Mouse (Mus musculus) yolk sac, embryonic 10.5 days (tissue): ENCODE results near the gene Astn1.

Source experiments
- DNase-seq: peaks from one replicate; pipeline ENCODE4 v3.0.0-alpha.2; 2017; ENCODE audit warnings: low spot score

Gene Astn1

DNA sequence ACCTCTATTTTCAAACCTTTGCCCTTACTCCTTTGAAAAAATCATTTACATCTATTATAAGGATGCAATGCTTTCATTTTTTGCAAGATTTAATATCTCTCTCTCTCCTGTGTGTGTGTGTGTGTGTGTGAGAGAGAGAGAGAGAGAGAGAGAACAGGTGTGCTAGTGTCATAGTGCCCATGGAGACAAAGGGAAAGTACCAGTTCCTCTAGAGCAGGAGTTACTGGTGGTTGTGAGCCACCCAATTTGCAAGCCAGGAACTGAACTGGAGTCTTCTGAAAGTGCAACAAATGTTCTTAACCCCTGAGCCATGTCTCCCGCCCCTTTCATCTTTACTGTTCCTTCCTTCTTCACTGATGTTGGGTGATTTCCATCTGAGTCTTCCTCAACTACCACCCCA is 253.1 kb downstream of the Astn1 start:
- DNase-seq, result no peak

DNA sequence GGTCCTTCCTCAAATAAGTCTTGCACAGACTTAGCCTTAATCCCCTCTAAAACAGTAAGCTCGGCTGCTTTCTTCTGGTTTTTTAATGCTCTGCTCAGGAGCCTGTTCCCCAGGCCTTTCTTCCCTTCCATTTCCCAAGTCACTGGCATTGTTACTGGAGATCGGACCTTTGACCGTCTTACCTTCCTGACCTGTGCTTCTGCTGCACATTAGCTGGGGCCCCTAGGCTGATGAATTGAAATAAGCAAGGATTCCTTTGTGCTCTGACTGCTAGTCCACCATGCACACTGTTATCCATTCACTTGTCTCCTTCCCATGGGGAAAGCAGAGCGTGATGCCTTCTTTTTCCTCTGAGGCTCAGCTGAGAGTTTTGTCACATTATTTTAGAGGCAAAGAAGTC is 255.9 kb downstream of the Astn1 start:
- peak; percentile 32 for DNase-seq

DNA sequence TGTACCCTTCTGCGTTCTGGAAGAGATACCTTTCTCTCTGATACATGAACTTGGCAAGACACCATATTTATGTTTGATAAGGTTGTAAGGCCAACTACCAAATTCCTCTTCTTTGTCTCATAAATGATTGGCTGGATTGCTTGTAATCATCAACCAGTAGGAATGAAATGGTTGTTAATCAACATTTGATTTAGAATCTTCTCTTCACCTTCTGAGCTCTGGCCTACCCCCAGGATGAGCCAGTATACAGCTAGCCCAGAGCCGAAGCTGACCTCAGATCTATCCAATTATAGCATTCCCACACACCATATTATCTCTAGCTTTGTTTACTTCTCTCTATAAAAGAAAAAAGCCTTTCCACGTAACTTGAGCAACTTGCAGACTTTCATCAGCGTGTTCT is 270.9 kb downstream of the Astn1 start:
- DNase-seq, result no peak

DNA sequence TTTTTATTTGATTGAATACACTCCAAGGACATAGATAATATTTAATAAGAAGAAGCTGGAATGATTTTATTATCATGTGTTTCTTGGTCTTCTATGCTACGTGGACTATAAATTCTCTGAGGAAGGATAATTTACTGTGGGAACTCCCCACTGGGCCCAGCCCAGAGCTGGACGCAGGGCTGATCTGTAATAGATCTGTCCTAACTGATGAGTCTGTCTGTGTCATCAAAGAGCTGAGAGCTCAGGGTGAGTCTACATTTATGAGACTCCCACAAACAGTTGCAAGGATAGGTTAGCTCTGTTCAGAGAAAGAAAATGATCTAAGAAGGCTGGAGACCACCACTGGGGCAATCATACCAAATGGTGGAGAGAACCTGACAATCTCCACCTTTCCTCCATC is 271.4 kb downstream of the Astn1 start:
- DNase-seq, result no peak

DNA sequence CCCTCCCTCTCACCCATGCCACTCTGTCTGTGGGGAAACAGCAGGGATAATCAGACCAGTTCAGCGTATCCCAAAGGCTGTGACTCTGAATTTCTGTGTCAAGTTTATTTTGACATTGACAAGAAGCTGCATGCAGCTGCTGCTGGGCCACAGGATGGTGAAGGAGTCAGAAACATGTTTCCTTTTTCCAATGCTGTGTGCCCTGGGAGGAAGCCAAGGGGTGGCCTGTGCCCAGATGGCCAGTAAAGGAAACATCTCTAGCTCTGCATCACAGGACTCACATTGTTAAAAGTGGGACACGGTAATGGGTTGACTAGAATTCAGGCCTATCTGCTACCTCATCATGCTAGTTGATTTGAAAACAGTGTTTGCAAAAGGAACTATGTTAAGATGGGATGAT is 279.2 kb downstream of the Astn1 start:
- no peak for DNase-seq

DNA sequence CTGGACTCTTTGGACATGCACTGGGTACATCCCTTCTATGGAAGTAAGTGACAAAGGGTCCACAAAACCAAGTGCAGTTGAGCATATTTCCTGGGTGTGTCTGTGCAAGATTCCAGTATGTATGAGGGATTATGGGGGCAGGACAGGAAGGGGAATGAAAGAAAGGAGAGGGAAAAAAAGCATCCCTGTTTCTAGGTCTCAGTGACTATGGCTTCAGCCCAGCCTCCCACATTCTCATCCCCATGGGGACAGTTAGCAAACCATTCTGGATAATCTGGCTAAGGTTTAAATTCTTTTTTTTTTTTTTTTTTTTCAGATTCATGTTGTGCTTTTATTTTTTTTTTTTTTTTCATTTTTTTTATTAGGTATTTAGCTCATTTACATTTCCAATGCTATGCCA is 280.2 kb downstream of the Astn1 start:
- no peak for DNase-seq

DNA sequence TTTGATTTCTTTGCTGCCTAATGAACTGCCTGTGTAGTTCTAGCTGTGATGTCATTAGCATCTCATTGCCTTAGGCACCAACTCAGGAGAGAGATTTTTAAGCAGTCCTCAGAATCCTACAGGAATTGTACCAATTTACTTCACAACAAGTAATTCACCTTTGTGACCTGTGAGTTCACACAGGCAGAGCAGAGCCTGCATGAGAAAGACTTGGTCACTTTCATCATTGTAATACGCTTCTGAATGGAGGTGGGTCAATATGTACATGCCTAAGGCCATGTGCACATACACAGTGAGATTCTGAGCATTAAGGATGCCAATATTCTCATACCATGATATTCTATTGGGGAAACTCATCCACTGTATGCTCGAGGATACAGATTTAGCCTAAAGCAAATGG is 290.7 kb downstream of the Astn1 start:
- no peak for DNase-seq

DNA sequence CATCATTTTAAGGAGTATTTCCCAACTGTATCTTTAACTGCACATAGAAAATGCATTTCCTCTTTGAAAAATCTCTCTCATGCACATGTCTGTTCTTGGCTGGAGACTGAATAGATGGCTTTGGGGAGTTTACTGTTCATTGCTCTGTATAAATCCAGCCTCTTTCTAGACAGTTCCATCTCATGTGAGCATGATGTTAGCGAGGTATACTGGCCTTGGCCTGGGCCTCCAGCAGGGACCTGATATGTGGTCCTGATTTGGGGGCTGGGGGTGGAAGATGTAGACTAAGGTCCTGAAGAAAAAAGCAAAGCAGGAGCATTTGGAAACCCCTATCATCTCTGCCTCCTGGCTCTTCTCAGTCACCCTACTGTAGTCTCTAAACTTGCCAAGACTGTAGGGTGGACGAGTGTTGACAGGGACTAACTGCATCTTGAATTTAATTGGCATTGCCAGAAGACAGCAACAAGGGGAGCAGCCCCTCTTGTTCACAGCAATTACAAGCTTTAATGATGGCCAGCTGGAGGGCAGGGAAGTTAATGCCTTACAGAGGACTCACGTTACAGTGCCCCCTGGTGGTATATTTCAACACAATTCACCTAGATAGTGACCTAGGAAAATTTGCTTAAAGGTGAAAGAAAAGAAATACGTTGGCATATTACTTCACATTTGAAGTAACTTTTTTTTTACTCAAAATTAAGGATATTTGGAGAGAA is 291.9 kb downstream of the Astn1 start:
- peak; percentile 8 for DNase-seq

DNA sequence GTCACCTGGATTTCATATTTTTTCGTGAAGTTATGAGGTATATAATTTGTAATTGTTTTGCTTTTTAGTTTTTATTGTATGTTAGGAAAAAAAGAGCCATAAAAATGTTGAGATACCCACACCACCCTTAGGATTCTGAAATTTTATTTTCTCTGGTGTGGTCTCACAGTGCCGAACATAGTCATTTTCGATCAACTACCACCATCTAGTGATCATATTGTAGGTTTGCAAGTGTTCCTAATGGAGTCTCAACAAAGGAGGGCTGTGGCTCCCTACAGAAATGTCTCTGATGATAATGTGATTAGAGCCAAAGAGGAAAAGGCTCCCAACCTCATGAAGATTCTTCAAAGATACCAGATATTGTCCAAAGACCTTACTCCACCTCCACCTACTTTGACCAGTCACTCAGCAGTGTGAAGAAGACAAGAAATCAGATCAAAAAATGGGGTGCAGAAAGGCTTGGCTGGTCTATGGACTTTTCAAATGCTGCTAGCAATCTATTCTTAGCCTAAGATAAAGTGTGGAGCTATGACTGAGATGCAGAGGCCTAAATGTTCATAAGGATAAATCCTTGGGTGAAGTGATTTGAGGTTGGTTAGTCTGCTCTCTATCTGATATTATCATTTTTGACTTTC is 292.6 kb downstream of the Astn1 start:
- no peak for DNase-seq

DNA sequence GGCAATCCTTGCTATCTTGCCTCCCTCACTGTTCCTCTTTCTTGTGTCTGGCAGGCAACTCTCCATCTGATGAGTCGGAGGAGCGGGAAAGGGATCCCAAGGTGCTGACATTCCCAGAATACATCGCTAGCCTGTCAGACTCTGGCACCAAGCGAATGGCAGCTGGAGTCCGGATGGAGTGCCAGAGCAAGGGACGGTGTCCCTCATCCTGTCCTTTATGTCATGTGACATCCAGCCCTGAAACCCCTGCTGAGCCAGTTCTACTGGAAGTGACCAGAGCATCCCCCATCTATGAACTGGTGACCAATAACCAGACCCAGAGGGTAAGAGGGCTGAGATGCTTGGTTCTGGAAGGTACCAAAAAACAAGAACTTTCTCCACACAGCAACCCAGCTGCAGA is 294.9 kb downstream of the Astn1 start:
- no peak for DNase-seq

DNA sequence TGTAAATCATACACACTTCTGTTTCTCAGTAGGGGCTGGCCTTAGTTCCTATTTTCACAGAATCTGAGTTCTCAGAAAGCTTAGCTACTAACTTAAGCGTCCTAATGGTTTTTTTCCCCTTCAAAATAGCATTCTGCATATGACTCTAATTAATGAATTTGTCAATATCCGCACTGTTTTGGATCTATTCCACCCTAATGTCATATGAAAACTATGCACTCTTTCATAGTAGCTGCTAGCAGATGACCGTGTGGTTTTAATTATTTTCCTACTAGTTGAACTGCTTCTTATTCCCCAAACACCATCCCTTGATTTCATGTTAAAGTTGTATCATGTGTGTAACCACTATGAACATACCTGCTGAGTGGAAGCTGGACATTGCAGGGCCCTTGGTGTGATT is 303.9 kb downstream of the Astn1 start:
- DNase-seq, result no peak

DNA sequence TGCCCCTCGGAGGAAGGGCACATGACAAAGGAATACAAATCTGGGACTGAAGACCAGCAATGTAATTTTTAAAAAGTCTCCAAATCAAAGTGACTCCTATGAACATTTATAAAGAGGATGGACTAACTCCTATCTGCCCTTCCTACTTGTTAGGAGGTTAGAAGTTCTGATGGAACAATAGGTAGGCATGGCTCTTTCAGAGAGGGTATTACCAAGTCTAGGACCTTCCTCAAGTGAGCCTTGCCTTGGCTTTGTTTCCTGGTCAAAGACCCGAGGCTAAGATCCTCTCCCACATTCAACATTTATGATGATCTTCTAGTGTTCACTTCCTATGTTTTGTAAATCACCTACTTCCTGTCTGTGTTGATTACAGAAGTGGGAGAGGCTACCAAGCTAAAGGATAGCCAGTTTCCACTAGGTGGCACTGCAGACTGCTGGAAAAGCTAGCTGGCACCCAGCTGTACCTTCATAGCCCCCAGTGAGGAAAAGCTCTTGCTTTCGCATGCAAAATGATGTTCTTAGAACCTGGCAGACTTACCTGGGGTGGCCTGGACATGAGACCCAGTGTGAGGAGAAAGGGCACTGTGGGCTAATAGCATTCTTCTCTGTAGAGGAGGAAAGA is 308.0 kb downstream of the Astn1 start:
- peak; percentile 26 for DNase-seq

DNA sequence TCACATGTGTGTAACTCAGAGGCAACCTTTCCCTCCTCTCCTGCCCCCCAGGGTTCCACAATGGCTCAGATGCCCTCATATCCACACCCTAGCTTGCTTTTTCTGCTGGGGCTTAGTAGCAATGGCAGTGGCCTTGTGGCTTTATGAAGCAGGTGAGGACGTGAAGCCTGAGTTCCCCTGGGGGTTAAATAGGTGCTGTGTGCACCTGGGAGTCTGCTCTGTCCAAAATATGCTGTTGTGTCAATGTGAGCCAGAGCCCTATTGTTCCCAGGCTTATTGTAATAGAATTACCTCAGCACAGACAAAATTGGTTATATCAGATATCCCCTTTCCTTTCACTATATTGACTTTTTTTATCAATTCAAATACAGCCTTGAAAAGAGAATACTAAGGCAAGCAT is 325.7 kb downstream of the Astn1 start:
- no peak for DNase-seq

DNA sequence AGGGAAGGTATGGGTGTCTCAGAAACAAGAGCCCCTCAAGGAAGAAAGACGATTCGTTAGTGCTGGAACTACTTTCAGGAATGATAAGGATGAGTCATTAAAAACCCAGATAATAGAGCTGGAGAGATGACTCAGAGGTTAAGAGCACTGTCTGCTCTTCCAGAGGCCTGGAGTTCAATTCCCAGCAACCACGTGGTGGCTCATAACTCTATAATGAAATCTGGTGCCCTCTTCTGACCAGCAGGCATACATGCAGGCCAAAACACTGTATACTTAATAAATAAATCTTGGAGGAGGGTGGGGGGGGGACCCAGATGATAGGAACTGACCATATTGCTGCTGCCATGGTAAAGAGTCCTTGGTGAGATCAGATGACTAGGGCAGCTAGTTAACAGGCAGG is 335.4 kb downstream of the Astn1 start:
- DNase-seq, result no peak

DNA sequence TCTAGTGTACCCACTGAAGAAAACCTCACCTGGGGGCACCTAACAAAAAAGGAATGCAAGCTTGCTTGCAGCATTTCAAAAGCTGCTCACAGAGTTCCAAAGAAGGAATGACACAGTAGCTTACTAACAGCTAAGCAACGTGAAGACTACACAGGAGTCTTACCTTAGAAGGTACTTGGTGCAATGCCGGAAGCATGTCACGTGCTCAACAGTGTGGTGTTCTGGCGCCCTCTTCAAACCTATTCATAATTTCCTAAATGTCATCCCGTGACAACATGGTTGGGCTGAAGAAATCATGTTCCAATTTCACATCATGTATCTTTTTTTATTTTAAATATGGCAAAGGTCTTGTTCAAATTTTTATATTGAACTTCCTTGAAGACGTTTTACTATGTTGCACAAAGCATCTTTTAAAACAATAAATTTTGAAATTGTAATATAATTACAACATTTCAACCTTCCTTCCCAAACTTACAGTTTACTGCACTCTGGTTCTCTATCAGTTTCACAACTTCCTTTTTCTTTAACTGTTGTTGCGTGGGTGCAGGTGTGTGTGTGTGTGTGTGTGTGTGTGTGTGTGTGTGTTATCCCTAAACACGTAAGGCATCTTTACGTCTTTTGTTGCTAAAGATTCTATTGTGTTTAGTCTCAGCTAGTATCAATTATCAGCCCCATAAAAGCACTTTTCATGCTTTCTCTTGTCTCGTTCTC is 335.9 kb downstream of the Astn1 start:
- DNase-seq, result no peak

DNA sequence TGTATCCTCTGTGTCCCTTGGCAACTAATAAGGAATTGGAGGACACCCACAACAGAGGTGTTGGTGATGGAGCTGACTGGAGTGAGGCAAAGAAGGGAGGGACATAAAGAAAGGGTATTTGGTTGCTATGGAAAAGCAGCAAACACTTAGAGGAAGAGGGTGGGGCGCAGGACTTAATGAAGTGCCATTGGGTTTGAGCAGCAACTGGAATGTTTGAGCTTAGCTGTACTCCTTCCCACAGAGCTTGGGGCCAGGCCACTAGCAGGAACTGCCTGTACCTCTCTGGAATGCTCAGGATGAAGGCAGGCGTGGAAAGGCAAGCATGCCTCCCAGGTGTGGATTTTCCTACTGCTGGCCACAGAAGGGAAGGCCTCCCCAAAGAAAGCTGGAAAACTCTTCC is 337.2 kb downstream of the Astn1 start:
- DNase-seq, result no peak

DNA sequence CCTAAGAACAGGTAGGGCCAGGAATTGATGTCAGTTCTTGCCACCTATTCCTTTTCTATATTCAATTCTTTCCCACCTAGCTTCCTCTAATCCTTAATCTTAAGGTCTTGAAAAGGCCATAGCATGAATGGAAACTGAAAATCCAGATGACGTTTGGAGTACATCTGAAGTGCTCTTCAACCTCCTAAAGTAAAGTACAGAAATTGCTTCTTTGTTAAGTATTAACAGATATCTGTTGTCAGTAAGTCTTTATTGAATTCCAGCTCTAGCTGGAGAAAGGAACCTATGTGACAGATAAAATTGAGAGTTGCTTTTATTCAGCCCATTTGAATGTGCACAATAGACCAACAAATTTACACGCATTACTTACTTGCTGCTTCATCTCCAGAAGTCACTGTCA is 338.1 kb downstream of the Astn1 start:
- DNase-seq, result no peak

DNA sequence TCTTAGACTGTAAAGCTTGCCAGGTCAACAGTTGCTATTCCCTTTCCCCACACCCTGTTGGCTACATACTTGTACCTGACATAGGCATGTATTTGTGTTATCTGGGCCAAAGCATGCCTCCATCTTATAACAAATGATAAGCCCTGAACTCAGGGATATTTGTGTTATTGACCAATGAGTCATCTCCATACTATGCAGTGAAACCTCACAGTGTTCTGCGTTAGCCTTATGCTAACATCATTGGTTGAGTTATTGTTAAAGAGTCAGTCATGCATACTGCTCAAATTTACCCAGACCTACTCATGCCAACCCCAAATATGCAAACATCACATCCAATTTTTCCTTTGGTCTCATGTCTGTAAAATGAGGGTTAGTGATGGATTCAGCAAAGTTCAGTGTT is 339.3 kb downstream of the Astn1 start:
- DNase-seq, result no peak

DNA sequence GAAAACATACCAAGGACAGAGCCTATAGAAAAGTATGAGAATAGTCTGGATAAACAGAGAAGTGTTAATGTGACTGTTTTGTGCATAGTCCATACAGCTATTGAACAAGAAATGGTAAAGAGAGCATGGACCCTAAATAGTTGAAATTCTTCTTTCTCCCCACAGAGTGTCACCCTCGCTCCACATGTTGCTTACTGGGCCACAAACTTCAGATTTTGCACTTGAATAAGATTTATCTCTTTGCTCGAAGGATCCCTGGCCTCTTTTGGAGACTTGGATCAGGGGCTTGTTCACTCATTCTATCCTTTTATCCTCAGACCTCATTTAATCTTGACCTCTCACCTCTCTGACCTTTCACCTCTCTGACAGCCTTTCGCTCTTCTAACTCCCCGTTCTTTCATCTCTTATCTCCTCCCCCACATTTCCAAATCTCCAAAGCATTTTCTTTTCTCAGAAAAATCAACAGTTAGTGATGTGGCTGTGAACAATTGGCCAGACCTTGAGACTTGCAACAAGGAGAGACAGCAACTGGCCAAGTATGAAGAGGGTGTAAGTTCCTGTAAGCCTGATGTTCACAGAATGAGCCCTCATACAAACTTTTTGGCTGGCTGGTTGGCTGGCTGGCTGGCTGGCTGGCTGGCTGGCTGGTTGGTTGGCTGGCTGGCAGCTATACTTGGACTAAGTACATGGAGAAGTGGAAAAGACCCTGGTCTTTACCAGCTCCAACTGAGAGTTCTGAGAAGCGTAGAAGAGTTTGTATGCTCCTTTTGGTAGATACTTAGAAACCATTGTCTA is 351.4 kb downstream of the Astn1 start:
- peak; percentile 4 for DNase-seq

DNA sequence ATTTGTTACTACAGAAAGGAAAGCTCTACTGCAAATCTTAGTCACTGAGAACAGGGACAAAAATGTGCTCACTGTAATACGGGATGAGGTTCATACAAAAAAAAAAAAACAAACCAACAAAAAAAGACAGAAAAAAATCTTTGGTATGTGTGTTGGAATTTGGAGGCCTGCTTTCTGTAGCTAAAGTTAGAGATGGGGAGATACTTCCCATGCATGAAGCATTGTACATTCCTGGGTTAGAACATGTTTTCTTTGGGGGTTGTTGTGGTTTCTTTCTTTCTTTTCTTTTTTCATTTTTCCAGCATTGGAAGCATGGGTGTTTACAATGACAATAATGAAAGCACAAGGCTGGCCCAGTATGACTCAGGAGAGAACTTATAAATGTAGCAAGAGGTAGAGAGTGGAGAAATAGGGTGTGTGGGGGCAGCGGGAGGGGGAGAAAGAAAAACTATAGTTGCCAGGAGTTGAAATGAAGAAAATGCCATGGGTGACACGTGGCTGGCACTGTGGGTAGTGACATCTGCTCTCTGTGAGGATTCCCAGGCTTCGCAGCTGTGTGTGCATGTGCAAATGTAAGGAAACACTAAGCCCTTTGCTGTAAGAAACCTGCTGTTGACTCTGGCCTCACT is 370.9 kb downstream of the Astn1 start:
- no peak for DNase-seq

DNA sequence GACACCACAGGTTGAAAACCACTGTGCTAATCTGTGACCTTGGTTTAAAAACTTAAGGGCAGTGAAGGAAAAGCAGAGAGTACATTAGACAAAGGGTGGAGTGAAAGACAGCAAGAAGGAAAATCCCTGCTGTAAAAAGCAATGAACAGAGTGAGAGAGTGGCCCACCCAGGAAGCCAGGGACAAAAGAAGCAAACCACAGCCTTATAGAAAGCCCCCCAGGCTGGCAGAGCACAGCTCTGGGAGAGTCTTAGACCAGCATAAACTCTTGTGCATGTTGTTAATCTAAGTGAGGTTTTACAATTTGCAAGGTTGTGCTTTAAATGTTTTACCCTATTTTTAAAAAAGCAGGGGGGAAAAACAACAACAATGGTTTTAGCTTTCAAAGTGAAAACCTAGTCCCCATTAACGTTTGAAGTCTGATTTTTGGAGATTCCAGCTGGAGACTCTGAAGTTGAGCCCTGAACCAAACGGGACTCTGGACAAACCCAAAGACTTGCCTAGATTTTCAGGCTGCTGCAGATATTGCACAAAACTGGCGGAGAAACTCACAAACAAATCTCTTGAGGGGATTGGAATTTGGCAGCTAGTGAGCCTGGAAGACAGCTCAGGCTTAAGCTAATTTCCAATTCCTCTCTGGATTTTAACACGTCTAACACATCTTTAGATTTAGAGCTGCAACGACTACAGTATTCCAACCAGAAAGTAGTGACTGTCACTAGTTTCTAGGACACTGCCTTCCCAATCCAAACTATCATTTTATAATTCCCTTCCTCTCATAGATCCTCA is 377.3 kb downstream of the Astn1 start:
- no peak for DNase-seq
